Mouse (Mus musculus) testis, adult 2 months (tissue): ENCODE measurements at regions not wholly inside any gene's neighbourhood (a gene's known extent, or its start where the extent isn't known, plus 50 kb on each side); places are given as distances from the start of the nearest gene placed in this dataset.

ENCODE experiments used
- H3K27ac ChIP-seq: fragments of 200-500 bp; 2 replicates; pipeline ENCODE4 v1.5.1; 2012; ENCODE audit warnings: low read depth, low read length; ENCODE audit not compliant: control insufficient read depth, insufficient read depth
- H3K27me3 ChIP-seq: fragments of 200-500 bp; 2 replicates; pipeline ENCODE4 v1.6.1; 2012; ENCODE audit warnings: mild to moderate bottlenecking, low read length, moderate library complexity; ENCODE audit not compliant: control insufficient read depth, insufficient read depth
- H3K36me3 ChIP-seq: fragments of 200-500 bp; 2 replicates; pipeline ENCODE4 v1.6.1; 2012; ENCODE audit warnings: mild to moderate bottlenecking, low read length; ENCODE audit not compliant: control insufficient read depth, insufficient read depth
- H3K4me1 ChIP-seq: fragments of 200-500 bp; 2 replicates; pipeline ENCODE4 v1.6.1; 2012; ENCODE audit warnings: low read length; ENCODE audit not compliant: control insufficient read depth, insufficient read depth
- H3K4me3 ChIP-seq: fragments of 200-500 bp; 2 replicates; pipeline ENCODE4 v1.5.1; 2012; ENCODE audit warnings: low read depth, mild to moderate bottlenecking, low read length, moderate library complexity, mixed read lengths; ENCODE audit not compliant: control insufficient read depth
- CTCF ChIP-seq: fragments of 200-500 bp; IDR thresholded peaks from 2 replicates; pipeline ENCODE4 v1.5.1; 2012; ENCODE audit warnings: low read depth, mild to moderate bottlenecking, inconsistent platforms, low read length, moderate library complexity; ENCODE audit not compliant: control insufficient read depth, insufficient read depth, insufficient replicate concordance
- POLR2A ChIP-seq: fragments of 200-500 bp; IDR thresholded peaks from 2 replicates; pipeline ENCODE4 v1.6.1; 2012; ENCODE audit warnings: low read depth, mild to moderate bottlenecking, inconsistent platforms, low read length, moderate library complexity; ENCODE audit not compliant: control insufficient read depth

- Histone ChIP-seq H3K4me3 (no peak overlapping the region), H3K36me3 (no peaks in the 10 kb centered on the region), H3K4me1 (peaks cover 5% of the 10 kb centered on the region; the same call in 1 of the 2 replicates), H3K27me3 (no peaks in the 10 kb centered on the region), H3K27ac (no peak overlapping the region)
- TF ChIP-seq CTCF (no peak), POLR2A (no peak)
These were observed 94.3 kb upstream of the Zbtb20 start for GRCm38 (mm10) chr16:42781096-42782071.

- Histone ChIP-seq H3K4me3 (no peak overlapping the region), H3K27me3 (no peaks in the 10 kb centered on the region), H3K36me3 (no peaks in the 10 kb centered on the region), H3K27ac (no peak overlapping the region), H3K4me1 (no peaks in the 10 kb centered on the region)
- TF ChIP-seq CTCF (no peak), POLR2A (no peak)
These were observed 95.7 kb upstream of the Zbtb20 start for GRCm38 (mm10) chr16:42779957-42780356.

GRCm38 (mm10) chr16:42772640-42773039 lies 103.0 kb upstream of the Zbtb20 start:
- no peaks in the 10 kb centered on the region for H3K4me1 ChIP-seq
- H3K36me3 ChIP-seq: no peaks in the 10 kb centered on the region
- no peak overlapping the region for H3K27ac ChIP-seq
- no peak overlapping the region for H3K4me3 ChIP-seq
- no peaks in the 10 kb centered on the region for H3K27me3 ChIP-seq
- TF ChIP-seq POLR2A (no peak), CTCF (no peak)

- Histone ChIP-seq H3K27ac (no peak overlapping the region), H3K27me3 (no peaks in the 10 kb centered on the region), H3K36me3 (no peaks in the 10 kb centered on the region), H3K4me3 (no peak overlapping the region), H3K4me1 (no peaks in the 10 kb centered on the region)
- no peak for TF ChIP-seq CTCF
- no peak for TF ChIP-seq POLR2A
These were observed 105.5 kb upstream of the Zbtb20 start for GRCm38 (mm10) chr16:42770199-42770598.

GRCm38 (mm10) chr16:42748681-42749080 lies 127.0 kb upstream of the Zbtb20 start:
- H3K4me3 ChIP-seq: no peak overlapping the region
- no peaks in the 10 kb centered on the region for H3K4me1 ChIP-seq
- no peak overlapping the region for H3K27ac ChIP-seq
- TF ChIP-seq CTCF (no peak), POLR2A (no peak)
- no peaks in the 10 kb centered on the region for H3K27me3 ChIP-seq
- no peaks in the 10 kb centered on the region for H3K36me3 ChIP-seq

GRCm38 (mm10) chr16:42745943-42746675 lies 129.6 kb upstream of the Zbtb20 start:
- TF ChIP-seq POLR2A (no peak), CTCF (no peak)
- Histone ChIP-seq H3K4me1 (no peaks in the 10 kb centered on the region), H3K36me3 (no peaks in the 10 kb centered on the region), H3K27ac (no peak overlapping the region), H3K4me3 (no peak overlapping the region), H3K27me3 (no peaks in the 10 kb centered on the region)

- H3K36me3 ChIP-seq: no peaks in the 10 kb centered on the region
- no peak overlapping the region for H3K27ac ChIP-seq
- no peaks in the 10 kb centered on the region for H3K4me1 ChIP-seq
- TF ChIP-seq CTCF (no peak), POLR2A (no peak)
- no peaks in the 10 kb centered on the region for H3K27me3 ChIP-seq
- H3K4me3 ChIP-seq: no peak overlapping the region
These were observed 132.1 kb upstream of the Zbtb20 start for GRCm38 (mm10) chr16:42743538-42743937.
